Mouse (Mus musculus) E14TG2a.4 (cell line): Measurements from ENCODE around the gene Lin37.
A peak's percentile ranks its signal among the peaks of the same experiment; 100 is the strongest.

Experiments used
- H3K27me3 ChIP-seq: 2 replicates; pipeline ENCODE4 v1.6.1; 2014; ENCODE audit warnings: low read length, control low read depth; ENCODE audit not compliant: insufficient read depth
- H3K36me3 ChIP-seq: 2 replicates; pipeline ENCODE4 v1.6.1; 2014; ENCODE audit warnings: low read length, control low read depth; ENCODE audit not compliant: insufficient read depth
- H3K4me1 ChIP-seq: replicated peaks from 2 replicates; pipeline ENCODE4 v1.6.1; 2014; ENCODE audit warnings: low read depth, low read length, control low read depth
- H3K4me3 ChIP-seq: replicated peaks from 2 replicates; pipeline ENCODE4 v1.5.1; 2014; ENCODE audit warnings: mild to moderate bottlenecking, low read length
- H3K9me3 ChIP-seq: 2 replicates; pipeline ENCODE4 v1.6.1; 2014; ENCODE audit warnings: low read length, control low read depth
- CTCF ChIP-seq: conservative IDR thresholded peaks from 2 replicates; pipeline ENCODE4 v1.5.1; 2014; ENCODE audit warnings: low read length
- NANOG ChIP-seq: IDR thresholded peaks from 2 replicates; pipeline ENCODE4 v1.6.1; 2014; ENCODE audit warnings: borderline replicate concordance, low read length, mixed read lengths
- POU5F1 ChIP-seq: IDR thresholded peaks from 2 replicates; pipeline ENCODE4 v1.6.1; 2014; ENCODE audit warnings: low read length, borderline replicate concordance

Lin37 gene

DNA sequence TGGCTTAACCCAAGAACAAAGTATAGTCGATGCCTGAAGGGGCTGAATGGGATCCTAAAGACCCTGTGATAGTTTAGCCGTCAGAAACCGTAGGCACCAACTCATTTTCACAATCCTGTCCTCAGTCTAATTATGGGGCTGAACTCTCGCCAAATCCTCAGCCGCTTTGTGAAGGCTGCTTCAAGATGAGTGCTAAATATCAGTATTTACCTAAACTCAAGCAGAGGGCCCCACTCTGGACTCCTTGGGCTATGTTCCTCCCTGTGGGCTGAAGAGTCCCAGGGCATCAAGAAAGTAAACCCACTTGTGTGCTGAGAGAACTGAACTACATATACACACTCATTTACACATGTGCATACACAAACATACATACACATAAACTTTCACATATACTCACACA is 37.2 kb upstream of the Lin37 start:
- peaks cover 6% of the 10 kb centered on the region for H3K27me3 ChIP-seq
- no peaks in the 10 kb centered on the region for H3K36me3 ChIP-seq
- peaks cover 80% of the 10 kb centered on the region for H3K4me1 ChIP-seq
- TF ChIP-seq CTCF: no peak
- TF ChIP-seq NANOG: no peak
- no peak for TF ChIP-seq POU5F1
- H3K4me3 ChIP-seq: no peak overlapping the region
- no peaks in the 10 kb centered on the region for H3K9me3 ChIP-seq

DNA sequence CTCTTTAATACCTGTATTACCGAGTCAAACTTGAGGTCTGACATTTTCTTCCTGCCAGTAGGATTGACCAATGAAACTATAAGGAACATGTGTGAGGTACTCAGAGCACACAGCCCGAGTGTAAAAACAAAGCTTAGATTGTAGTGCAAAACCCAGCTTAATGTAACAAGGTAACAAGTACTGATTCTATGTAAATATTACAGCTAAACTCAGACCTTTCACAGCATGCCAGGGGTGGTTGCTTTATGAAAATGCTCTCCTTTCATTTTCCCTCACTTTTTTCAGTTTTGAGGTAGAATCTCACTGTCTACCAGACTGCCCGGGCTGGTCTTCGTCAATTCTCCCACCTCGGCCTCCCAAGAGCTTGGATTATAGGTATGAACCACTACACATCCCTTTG is 36.5 kb upstream of the Lin37 start:
- 0 out of 2 replicates have a peak, but pooled peaks cover 3% of the 10 kb centered on the region for H3K36me3 ChIP-seq
- H3K4me3 ChIP-seq: no peak overlapping the region
- H3K9me3 ChIP-seq: no peaks in the 10 kb centered on the region
- TF ChIP-seq POU5F1 (no peak), CTCF (no peak), NANOG (no peak)
- H3K4me1 ChIP-seq: peaks cover 80% of the 10 kb centered on the region
- peaks cover 6% of the 10 kb centered on the region for H3K27me3 ChIP-seq

DNA sequence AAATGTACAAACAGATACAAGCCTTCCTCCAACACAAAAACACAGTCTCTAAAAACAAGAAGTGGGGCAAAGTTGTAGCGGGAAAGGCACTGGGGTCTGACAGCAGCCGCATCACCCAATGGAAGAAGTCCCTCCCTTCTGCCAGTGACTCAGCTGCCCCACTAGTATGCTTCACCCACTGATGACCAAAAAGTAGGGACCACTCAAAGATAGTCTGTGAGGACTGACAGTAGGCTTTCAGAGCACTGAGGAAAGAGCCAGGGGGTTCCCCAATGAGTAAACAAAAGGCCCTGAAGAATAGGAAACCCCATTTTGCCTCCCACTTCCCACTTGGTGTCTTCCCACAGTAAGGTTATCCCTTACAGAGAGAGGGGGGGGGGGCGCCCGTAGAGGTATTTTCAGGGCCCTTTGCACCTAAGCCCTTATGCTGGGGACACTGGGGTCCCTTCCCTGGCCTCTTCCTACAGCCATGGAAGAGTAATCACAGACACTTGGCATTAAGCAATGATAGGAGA is 34.9 kb upstream of the Lin37 start:
- Histone ChIP-seq H3K9me3 (no peaks in the 10 kb centered on the region), H3K4me3 (0 out of 2 replicates have a peak overlapping the region, but pooled peaks have one; percentile 20), H3K27me3 (peaks cover 6% of the 10 kb centered on the region), H3K4me1 (peaks cover 82% of the 10 kb centered on the region), H3K36me3 (peaks cover 12% of the 10 kb centered on the region; the same call in 1 of the 2 replicates)
- TF ChIP-seq CTCF: no peak
- no peak for TF ChIP-seq POU5F1
- TF ChIP-seq NANOG: no peak

DNA sequence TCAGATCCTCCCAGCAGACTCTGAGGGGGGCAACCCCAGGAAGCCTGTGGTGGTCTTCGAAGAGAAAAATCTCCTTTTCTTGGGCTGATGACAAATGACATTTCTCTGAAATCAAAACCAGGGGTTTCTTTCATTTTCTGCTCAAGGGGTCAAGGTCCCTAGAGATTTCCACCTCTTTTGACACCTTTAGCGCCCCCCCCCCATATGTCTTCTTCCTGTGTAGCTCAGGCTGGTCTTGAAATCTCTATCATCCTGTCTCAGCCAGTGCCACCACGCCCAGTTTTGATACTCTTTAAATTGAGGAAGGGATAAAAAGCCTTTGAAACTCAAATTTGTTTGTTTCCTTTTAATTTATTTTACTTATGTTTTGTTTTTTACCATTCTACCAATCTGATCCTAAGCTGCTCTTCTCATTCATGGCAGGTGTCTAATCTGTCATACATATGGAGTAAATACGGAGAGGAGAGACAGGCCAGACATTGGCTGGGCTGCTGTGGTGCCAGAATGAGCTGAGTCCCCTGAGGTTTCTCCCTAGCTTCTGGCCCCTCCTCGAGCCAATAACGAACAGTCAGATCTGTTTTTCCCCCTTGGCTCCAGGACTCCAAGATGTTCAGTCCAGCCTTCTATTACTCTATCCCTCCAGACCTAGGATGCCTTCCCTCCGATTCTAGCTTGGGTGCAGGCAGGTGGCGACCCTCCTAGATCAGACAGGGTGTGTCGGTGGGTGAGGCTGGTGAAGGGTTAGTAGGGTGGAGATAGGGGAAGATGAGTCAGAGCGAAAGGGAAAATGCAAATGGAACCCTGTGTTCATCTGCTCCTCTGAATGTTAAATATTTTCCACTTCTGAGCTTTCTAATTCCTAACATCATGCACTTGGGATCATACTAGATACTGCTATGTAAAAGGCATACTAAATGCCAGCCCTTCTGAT is 34.2 kb upstream of the Lin37 start:
- peaks cover 12% of the 10 kb centered on the region; the same call in 1 of the 2 replicates for H3K36me3 ChIP-seq
- TF ChIP-seq NANOG (no peak), POU5F1 (no peak), CTCF (no peak)

DNA sequence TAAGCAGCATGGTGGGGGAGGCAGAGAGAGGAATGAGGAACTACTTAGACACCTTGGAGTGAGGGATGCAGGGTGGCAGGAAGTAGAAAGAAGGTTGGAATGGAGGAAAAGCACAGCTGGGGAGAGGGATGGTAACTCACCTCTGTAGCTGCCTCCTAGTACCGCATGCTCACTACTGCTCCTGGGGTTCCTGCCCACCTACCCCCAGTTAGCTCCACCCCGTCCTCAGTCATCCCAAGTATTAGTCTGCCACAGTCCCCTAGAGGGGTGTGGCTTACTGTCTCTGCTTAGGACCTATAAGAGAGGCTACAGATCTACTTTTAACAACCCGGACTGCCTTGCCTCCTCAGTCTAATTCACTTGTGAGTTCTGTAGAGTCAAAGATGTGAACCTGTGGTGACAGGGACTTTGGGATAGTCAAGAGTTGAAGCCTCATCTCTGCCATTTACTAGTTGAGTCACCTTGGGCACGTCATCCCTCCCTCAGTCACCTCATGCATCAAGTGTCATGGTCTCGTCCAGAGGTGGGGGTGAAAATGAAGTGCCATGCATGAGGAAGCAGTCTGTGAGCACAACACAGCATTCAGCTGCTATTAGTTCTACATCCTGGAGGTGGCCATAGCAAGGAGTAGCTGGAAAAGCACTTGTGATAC is 33.3 kb upstream of the Lin37 start:
- TF ChIP-seq NANOG (no peak), CTCF (no peak), POU5F1 (no peak)

More for the DNA sequence above, 34.2 kb upstream of the Lin37 start:
- Histone ChIP-seq H3K9me3 (no peaks in the 10 kb centered on the region), H3K4me3 (0 out of 2 replicates have a peak overlapping the region, but pooled peaks have one; percentile 37), H3K4me1 (peaks cover 75% of the 10 kb centered on the region), H3K27me3 (peaks cover 6% of the 10 kb centered on the region)

DNA sequence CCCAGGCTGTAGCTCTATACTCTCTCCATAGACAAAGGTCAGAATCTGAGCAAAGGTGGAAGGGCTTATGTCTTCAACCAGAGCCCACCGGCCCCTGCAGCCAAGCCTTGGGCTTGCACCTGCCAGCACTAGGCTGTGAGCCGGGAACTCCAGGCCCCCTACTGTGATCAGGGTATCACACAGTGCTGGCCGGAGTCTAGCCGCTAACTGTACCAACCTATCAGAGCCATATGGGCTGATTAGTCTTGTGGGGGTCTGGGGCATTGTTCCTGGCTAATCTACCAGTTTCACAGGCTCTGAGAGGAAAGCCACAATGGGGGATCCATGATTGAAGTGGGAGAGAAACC is 31.9 kb upstream of the Lin37 start:
- TF ChIP-seq CTCF (no peak), POU5F1 (no peak), NANOG (no peak)
- H3K4me1 ChIP-seq: peaks cover 77% of the 10 kb centered on the region
- no peaks in the 10 kb centered on the region for H3K9me3 ChIP-seq
- peak overlapping the region; percentile 97; the same call in 1 of the 2 replicates for H3K4me3 ChIP-seq
- H3K36me3 ChIP-seq: peaks cover 18% of the 10 kb centered on the region
- H3K27me3 ChIP-seq: no peaks in the 10 kb centered on the region

More for the DNA sequence above, 33.3 kb upstream of the Lin37 start:
- H3K4me3 ChIP-seq: peak overlapping the region; percentile 37; the same call in 1 of the 2 replicates
- peaks cover 66% of the 10 kb centered on the region for H3K4me1 ChIP-seq
- no peaks in the 10 kb centered on the region for H3K27me3 ChIP-seq
- H3K36me3 ChIP-seq: peaks cover 12% of the 10 kb centered on the region; the same call in 1 of the 2 replicates
- H3K9me3 ChIP-seq: no peaks in the 10 kb centered on the region

DNA sequence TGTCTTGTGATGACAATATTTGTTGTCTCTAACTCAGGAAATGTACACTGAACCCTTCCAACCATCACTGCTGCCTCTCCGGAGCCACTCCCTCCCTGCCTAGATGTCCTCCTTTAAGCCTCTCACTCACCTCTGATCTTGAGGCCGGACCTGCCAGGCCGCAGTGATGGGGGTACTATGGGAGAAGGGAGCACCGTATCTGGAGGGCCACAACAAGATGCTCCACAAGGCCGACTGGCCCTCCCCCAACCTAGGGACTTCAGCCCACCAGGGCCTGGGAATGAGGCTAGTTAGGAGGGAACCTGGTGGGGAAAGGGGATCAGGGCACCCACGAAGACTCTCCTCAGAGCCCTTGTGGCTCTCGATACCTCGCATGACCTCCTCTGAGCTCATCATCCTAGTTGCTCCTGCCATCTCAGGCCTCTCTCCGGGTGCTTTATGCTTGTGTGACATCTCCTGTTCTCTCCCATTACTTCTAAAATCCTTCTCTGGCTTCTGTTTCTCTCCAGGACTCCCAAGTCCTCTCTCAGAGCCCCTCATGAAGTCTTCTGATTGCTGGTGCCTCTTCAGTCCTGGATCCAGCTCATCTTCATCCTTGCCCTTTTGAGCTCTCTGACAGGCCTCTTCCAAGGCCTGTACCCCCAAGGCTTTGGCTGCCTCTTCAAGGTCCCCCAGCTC is 31.4 kb upstream of the Lin37 start:
- H3K4me3 ChIP-seq: peak overlapping the region; percentile 97

DNA sequence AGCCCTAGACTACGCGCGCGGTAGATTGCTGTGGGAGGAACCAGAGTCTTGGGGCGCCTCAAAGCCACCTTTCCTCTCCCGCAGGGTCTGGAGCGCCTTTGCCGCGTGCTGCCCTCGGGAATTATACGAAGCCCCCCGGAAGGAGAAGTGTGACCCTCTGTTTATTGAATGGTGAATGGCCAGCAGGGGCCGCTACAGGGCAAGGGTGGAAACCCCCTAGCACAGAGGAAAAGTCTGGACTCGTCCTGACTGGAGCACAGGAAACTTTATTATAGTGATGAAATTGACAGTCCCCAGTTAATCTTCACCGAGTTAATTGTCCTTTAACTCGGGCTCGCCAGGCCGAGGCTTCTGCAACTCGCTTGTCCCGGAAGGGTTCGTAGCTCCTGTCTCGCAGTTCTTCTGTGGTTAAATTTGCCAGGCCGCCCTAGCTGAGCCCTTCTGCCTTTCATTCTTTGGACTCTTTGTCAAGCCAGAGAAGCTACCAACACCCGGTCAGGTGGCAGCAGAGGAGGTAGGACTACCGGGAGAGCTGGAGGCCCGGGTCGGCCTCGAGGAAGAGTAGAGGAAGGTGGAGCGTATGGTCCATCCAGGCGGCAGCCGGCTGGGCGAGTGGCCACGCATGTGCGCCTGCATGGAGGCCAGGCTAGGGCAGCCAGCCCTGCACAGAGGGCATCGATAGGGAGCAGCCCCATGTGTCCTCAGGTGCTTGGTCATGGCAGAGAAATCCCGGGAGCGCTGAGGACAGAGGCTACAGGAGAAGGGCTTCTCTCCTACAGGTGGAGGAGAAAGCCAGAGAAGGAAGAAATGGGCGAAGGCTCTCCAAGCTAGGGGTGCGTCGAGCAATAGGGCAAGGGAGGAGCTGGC is 30.0 kb upstream of the Lin37 start:
- no peak for TF ChIP-seq POU5F1
- TF ChIP-seq CTCF: peak; percentile 80
- TF ChIP-seq NANOG: no peak
- peaks cover 84% of the 10 kb centered on the region for H3K4me1 ChIP-seq

More for the DNA sequence above, 31.4 kb upstream of the Lin37 start:
- H3K27me3 ChIP-seq: no peaks in the 10 kb centered on the region
- TF ChIP-seq POU5F1 (no peak), CTCF (no peak), NANOG (no peak)
- peaks cover 82% of the 10 kb centered on the region for H3K4me1 ChIP-seq
- peaks cover 23% of the 10 kb centered on the region for H3K36me3 ChIP-seq
- no peaks in the 10 kb centered on the region for H3K9me3 ChIP-seq

More for the DNA sequence above, 30.0 kb upstream of the Lin37 start:
- Histone ChIP-seq H3K9me3 (no peaks in the 10 kb centered on the region), H3K4me3 (peak overlapping the region; percentile 97), H3K36me3 (peaks cover 37% of the 10 kb centered on the region), H3K27me3 (no peaks in the 10 kb centered on the region)
